8 mouse cellular contexts compared by ENCODE assay signal in genomic region chr13:85188903-85189643, GRCm38 (mm10). TPM values are rescaled to one million over a fixed set of nuclear protein-coding genes. Genes with fewer than 3 reads are reported as not detected.
DNase-seq lines count a peak whose midpoint lies in the region; ATAC-seq lines count a peak whose summit lies in the region.

Gene Ccnh, plus strand, starts transcription at chr13:85189408.

- peak within 1 kb of the TSS; percentile 67 for H3K4me2 ChIP-seq in kidney, embryonic 15.5 days

- H3K9me3 ChIP-seq in heart, embryonic 10.5 days: no peaks in the 10 kb centered on the region
- H3K9me3 ChIP-seq in kidney, embryonic 15.5 days (replicated peaks): no peaks in the 10 kb centered on the region

- ATAC-seq in erythroblast, adult 5-6 weeks (replicated peaks; ENCODE audit: low FRiP score, poor library complexity, severe bottlenecking): peak; percentile 99
- peak; percentile 97 for ATAC-seq in kidney, embryonic 15.5 days (replicated peaks; ENCODE audit: low FRiP score)
- ATAC-seq in monocyte, adult 5-6 weeks (replicated peaks; ENCODE audit: insufficient number of reproducible peaks, low FRiP score, low TSS enrichment, poor library complexity, severe bottlenecking): peak; percentile 95

- peak within 1 kb of the TSS; percentile 92 for H3K27ac ChIP-seq in heart, embryonic 10.5 days
- H3K27ac ChIP-seq in kidney, embryonic 15.5 days: peak within 1 kb of the TSS; percentile 79

- no peaks in the 10 kb centered on the region for H3K27me3 ChIP-seq in heart, embryonic 10.5 days (ENCODE audit: insufficient read depth, poor library complexity, severe bottlenecking)
- no peaks in the 10 kb centered on the region for H3K27me3 ChIP-seq in kidney, embryonic 15.5 days

- peak; percentile 88 to 90 for DNase-seq in B cell, adult 2 months
- peak; percentile 97 for DNase-seq in brain, adult 2 months (ENCODE audit: low read depth, low spot score)
- peak; percentile 97 for DNase-seq in heart, embryonic 10.5 days (ENCODE audit: low spot score)
- DNase-seq in liver: peak; percentile 96
- peak; percentile 91 to 93 for DNase-seq in spleen, postnatal 4 days (ENCODE audit: low spot score in 2 of 2)

- 2% methylated on average over 44 of the region's 44 CpGs for WGBS in heart, embryonic 10.5 days
- WGBS in kidney, embryonic 15.5 days: 2% methylated on average over 44 of the region's 44 CpGs

- H3K36me3 ChIP-seq in heart, embryonic 10.5 days: peaks cover 28% of the 10 kb centered on the region
- H3K36me3 ChIP-seq in kidney, embryonic 15.5 days: peaks cover 27% of the 10 kb centered on the region

- peak within 1 kb of the TSS; percentile 83 for H3K9ac ChIP-seq in kidney, embryonic 15.5 days

- no peaks in the 10 kb centered on the region for H3K4me1 ChIP-seq in heart, embryonic 10.5 days
- peaks cover 7% of the 10 kb centered on the region; the same call in 1 of the 2 replicates for H3K4me1 ChIP-seq in kidney, embryonic 15.5 days

- peak within 1 kb of the TSS; percentile 88 for H3K4me3 ChIP-seq in heart, embryonic 10.5 days
- H3K4me3 ChIP-seq in kidney, embryonic 15.5 days (replicated peaks): peak within 1 kb of the TSS; percentile 79

RNA-seq across cellular contexts. Expression of gene Ccnh, which starts in this region (rescaled TPM):
- total RNA-seq in erythroblast, adult 5-6 weeks (2015; ENCODE audit: low replicate concordance): 14.6 and 18.6 TPM in 2 replicates
- total RNA-seq in erythroblast, adult 5-6 weeks (2017; ENCODE audit: low replicate concordance): 11.2 and 16.1 TPM in 2 replicates
- 74.9 and 87.4 TPM in 2 replicates for polyA plus RNA-seq in heart, embryonic 10.5 days (2016; fragmentation: Nextera tagmentation; extraction: Ambion mirVana)
- polyA plus RNA-seq in kidney, embryonic 15.5 days (2015; fragmentation: Nextera tagmentation; extraction: Ambion mirVana): 85.0 and 87.0 TPM in 2 replicates
- 36.3 to 68.6 TPM (median 62.1 TPM) in 3 replicates for total RNA-seq in monocyte, adult 5-6 weeks (2017)

Comparison
In these comparisons a context has a peak if more than half of its experiments do, and no peak if none do; other contexts are left out.
1. Peak in every context shown above with its lines: DNase-seq, ATAC-seq, H3K4me3 ChIP-seq and H3K27ac ChIP-seq.